In the genomic region with DNA sequence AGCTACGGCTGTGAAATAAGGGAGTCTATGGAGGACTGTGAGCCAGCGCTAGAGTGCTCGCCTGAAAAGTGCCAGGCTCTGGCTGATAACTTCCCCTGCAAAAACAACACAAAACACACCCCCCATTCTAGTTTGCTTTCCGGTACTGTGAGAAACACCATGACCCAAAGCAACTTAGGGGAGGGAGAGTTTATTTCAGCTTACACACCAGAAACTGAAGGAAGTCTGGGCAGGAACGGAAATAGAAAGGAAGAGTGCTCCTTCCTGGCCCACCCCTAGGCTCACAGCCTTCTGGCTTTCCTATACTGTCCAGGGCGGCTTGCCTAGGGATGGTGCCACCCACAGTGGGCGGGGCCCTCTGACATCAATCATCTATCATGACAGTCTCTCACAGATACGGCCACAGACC, we compare ENCODE assay signal across 12 mouse cellular contexts. TPM values are rescaled to one million over a fixed set of nuclear protein-coding genes. Genes with fewer than 3 reads are reported as not detected.
A peak's percentile ranks its signal among the peaks of the same experiment; 100 is the strongest.
DNase-seq lines count a peak whose midpoint lies in the region; ATAC-seq and TF ChIP-seq lines count a peak whose summit lies in the region.
"Had no signal": no experiment of that assay in that cellular context is flagged by ENCODE, and none has a peak within 500 bp of the region (broad histone marks: within the 10 kb centered on the region; RNA-seq: fewer than 3 reads in every experiment).

No protein-coding gene starts in this region.

- peak; percentile 65 for DNase-seq in adrenal gland, postnatal 10 days
- DNase-seq in kidney, adult 9 months: peak; percentile 75
- DNase-seq in lung, embryonic 14.5 days: peak; percentile 59
- DNase-seq in adipocyte (ENCODE audit: low spot score): no peak
- DNase-seq in left cerebral cortex, postnatal 10 days (ENCODE audit: extremely low spot score in 1 of 2, low spot score in 2 of 2): no peak
- DNase-seq in left cerebral cortex, adult 11 months (ENCODE audit: low spot score): no peak
- DNase-seq: cerebellum, postnatal 10 days; thymus, postnatal 36 days had no signal

- no peaks in the 10 kb centered on the region for H3K4me1 ChIP-seq in lung, embryonic 14.5 days (ENCODE audit: insufficient read depth)
- no peaks in the 10 kb centered on the region for H3K4me1 ChIP-seq in forebrain, embryonic 12.5 days
- H3K4me1 ChIP-seq: forebrain, embryonic 13.5 days had no signal

- H3K27me3 ChIP-seq in lung, embryonic 14.5 days (ENCODE audit: insufficient read depth, low read length): no peaks in the 10 kb centered on the region
- H3K27me3 ChIP-seq in forebrain, embryonic 12.5 days: no peaks in the 10 kb centered on the region
- H3K27me3 ChIP-seq: forebrain, embryonic 13.5 days had no signal

- no peak for TF ChIP-seq CTCF in lung, embryonic 14.5 days (IDR thresholded peaks at IDR 0.05; ENCODE audit: low read depth)

- no peak overlapping the region for H3K9ac ChIP-seq in lung, embryonic 14.5 days
- no peak overlapping the region for H3K9ac ChIP-seq in forebrain, embryonic 12.5 days
- H3K9ac ChIP-seq: forebrain, embryonic 13.5 days had no signal

- no peak overlapping the region for H3K27ac ChIP-seq in lung, embryonic 14.5 days (ENCODE audit: low read depth)
- no peak overlapping the region for H3K27ac ChIP-seq in forebrain, embryonic 12.5 days
- H3K27ac ChIP-seq: forebrain, embryonic 13.5 days had no signal

- no peaks in the 10 kb centered on the region for H3K9me3 ChIP-seq in lung, embryonic 14.5 days (ENCODE audit: low read depth, low read length)
- no peaks in the 10 kb centered on the region for H3K9me3 ChIP-seq in forebrain, embryonic 12.5 days
- H3K9me3 ChIP-seq: forebrain, embryonic 13.5 days had no signal

- intact Hi-C loops in left cerebral cortex, postnatal 10 days (cut with DNase I): no loop called here

- 76% methylated on average over 8 of the region's 8 CpGs for WGBS in lung, embryonic 14.5 days
- 89% methylated on average over 8 of the region's 8 CpGs for WGBS in forebrain, embryonic 12.5 days

- peak; percentile 67 for ATAC-seq in granulocyte monocyte progenitor cell, adult 5-6 weeks (replicated peaks; ENCODE audit: poor library complexity, severe bottlenecking)
- ATAC-seq in lung, embryonic 14.5 days (ENCODE audit: insufficient read depth): peak; percentile 81
- ATAC-seq in forebrain, embryonic 12.5 days (ENCODE audit: low FRiP score): no peak
- ATAC-seq: forebrain, embryonic 13.5 days had no signal

- H3K36me3 ChIP-seq in lung, embryonic 14.5 days (ENCODE audit: insufficient read depth): peaks cover 28% of the 10 kb centered on the region
- no peaks in the 10 kb centered on the region for H3K36me3 ChIP-seq in forebrain, embryonic 12.5 days (replicated peaks)

- H3K4me2 ChIP-seq in lung, embryonic 14.5 days: no peak overlapping the region
- H3K4me2 ChIP-seq in forebrain, embryonic 12.5 days: no peak overlapping the region
- H3K4me2 ChIP-seq: forebrain, embryonic 13.5 days had no signal

- H3K4me3 ChIP-seq in lung, embryonic 14.5 days (ENCODE audit: low read depth, low read length): no peak overlapping the region
- no peak overlapping the region for H3K4me3 ChIP-seq in forebrain, embryonic 12.5 days (replicated peaks)
- H3K4me3 ChIP-seq: forebrain, embryonic 13.5 days; myocyte had no signal

RNA-seq across cellular contexts. Expression of a gene that starts 14.8 kb away (rescaled TPM):
- 10 to 100 TPM; 24.7 to 27.3 TPM for total RNA-seq in adrenal gland, postnatal 10 days (2021)
- 29.5 and 36.9 TPM in 2 replicates for total RNA-seq in granulocyte monocyte progenitor cell, adult 5-6 weeks (2014; fragmentation: Nextera tagmentation)
- total RNA-seq in granulocyte monocyte progenitor cell, adult 5-6 weeks (2017): 14.8 and 16.1 TPM in 2 replicates
- polyA plus RNA-seq in lung, embryonic 14.5 days (2014; fragmentation: Nextera tagmentation; extraction: Ambion mirVana): 10.4 and 10.9 TPM in 2 replicates
- 1 to 10 TPM; 4.2 to 5.3 TPM for total RNA-seq in left cerebral cortex, postnatal 10 days (2021)
- polyA plus RNA-seq in forebrain, embryonic 12.5 days (2016; fragmentation: Nextera tagmentation; extraction: Ambion mirVana): 2.0 and 2.4 TPM in 2 replicates

RNA-seq across cellular contexts. Expression of a gene that starts 22.2 kb away (rescaled TPM):
- under 1 TPM; 0.63 to 0.79 TPM for total RNA-seq in adrenal gland, postnatal 10 days (2021)
- total RNA-seq in granulocyte monocyte progenitor cell, adult 5-6 weeks (2014; fragmentation: Nextera tagmentation): 1.5 TPM in 1 of 2 replicates, not detected in the other
- total RNA-seq in granulocyte monocyte progenitor cell, adult 5-6 weeks (2017): 0.47 TPM in 1 of 2 replicates, not detected in the other
- 1.1 TPM in 2 replicates for polyA plus RNA-seq in lung, embryonic 14.5 days (2014; fragmentation: Nextera tagmentation; extraction: Ambion mirVana)
- 1 to 10 TPM; 1.5 to 2.6 TPM for total RNA-seq in left cerebral cortex, postnatal 10 days (2021)
- 0.24 and 0.34 TPM in 2 replicates for polyA plus RNA-seq in forebrain, embryonic 12.5 days (2016; fragmentation: Nextera tagmentation; extraction: Ambion mirVana)
- polyA plus RNA-seq: forebrain, embryonic 13.5 days had no signal

RNA-seq across cellular contexts. Expression of a gene that starts 52.9 kb away (rescaled TPM):
- total RNA-seq in adrenal gland, postnatal 10 days (2021): 10 to 100 TPM; 32.6 to 34.7 TPM
- total RNA-seq in granulocyte monocyte progenitor cell, adult 5-6 weeks (2014; fragmentation: Nextera tagmentation): 48.7 and 53.2 TPM in 2 replicates
- 27.8 and 28.4 TPM in 2 replicates for total RNA-seq in granulocyte monocyte progenitor cell, adult 5-6 weeks (2017)
- 83.7 and 92.5 TPM in 2 replicates for polyA plus RNA-seq in lung, embryonic 14.5 days (2014; fragmentation: Nextera tagmentation; extraction: Ambion mirVana)
- total RNA-seq in left cerebral cortex, postnatal 10 days (2021): 10 to 100 TPM; 25.3 to 27.8 TPM
- polyA plus RNA-seq in forebrain, embryonic 12.5 days (2016; fragmentation: Nextera tagmentation; extraction: Ambion mirVana): 98.3 and 98.4 TPM in 2 replicates

Comparison
In these comparisons a context has a peak if more than half of its experiments do, and no peak if none do; other contexts are left out.
1. DNase-seq: peak in adrenal gland, postnatal 10 days (single experiment), kidney, adult 9 months (single experiment) and lung, embryonic 14.5 days (single experiment); none in adipocyte (single experiment), left cerebral cortex, postnatal 10 days (0 of 2) and left cerebral cortex, adult 11 months (single experiment).